ENCODE assay signal across 8 mouse cellular contexts in the genomic region with DNA sequence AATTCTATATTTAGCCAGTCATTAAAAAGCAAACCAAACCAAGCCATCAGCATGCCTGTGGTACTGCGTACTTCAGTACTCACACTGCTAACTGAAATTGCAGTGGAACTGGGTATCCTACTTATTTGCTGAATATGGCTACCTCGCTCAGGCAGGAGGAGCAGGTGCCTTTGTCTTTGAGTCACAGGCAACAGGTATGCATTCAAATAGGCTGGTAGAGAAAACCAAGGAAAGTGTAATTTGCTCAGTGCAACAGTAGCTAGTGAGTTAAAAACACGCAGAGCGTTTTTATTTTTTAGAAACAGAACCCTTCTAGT. TPM values are rescaled to one million over a fixed set of nuclear protein-coding genes. Genes with fewer than 3 reads are reported as not detected.
A peak's percentile ranks its signal among the peaks of the same experiment; 100 is the strongest.
DNase-seq lines count a peak whose midpoint lies in the region; ATAC-seq and TF ChIP-seq lines count a peak whose summit lies in the region.

No protein-coding gene starts in this region.

- H3K9me3 ChIP-seq in heart, embryonic 11.5 days (replicated peaks; ENCODE audit: control insufficient read depth, low read length), result no peaks in the 10 kb centered on the region
- H3K9me3 ChIP-seq in ES-Bruce4 (replicated peaks; ENCODE audit: control insufficient read depth, insufficient read depth, low read length, poor library complexity, severe bottlenecking), result no peaks in the 10 kb centered on the region
- H3K9me3 ChIP-seq in forebrain, embryonic 14.5 days (replicated peaks; ENCODE audit: control insufficient read depth, low read length), result no peaks in the 10 kb centered on the region
- H3K9me3 ChIP-seq in liver, postnatal 0 days (ENCODE audit: low read length), result no peaks in the 10 kb centered on the region

- intact Hi-C loops in heart, postnatal 36 days (cut with DNase I), result no loop called here

- no peaks in the 10 kb centered on the region for H3K27me3 ChIP-seq in heart, embryonic 11.5 days (ENCODE audit: control insufficient read depth, insufficient read depth, low read length)
- no peaks in the 10 kb centered on the region for H3K27me3 ChIP-seq in ES-Bruce4 (ENCODE audit: control insufficient read depth, insufficient read depth, low read length, poor library complexity, severe bottlenecking)
- no peaks in the 10 kb centered on the region for H3K27me3 ChIP-seq in forebrain, embryonic 14.5 days (replicated peaks; ENCODE audit: control insufficient read depth, insufficient read depth, low read length)
- H3K27me3 ChIP-seq in liver, postnatal 0 days (ENCODE audit: insufficient read depth, low read length), result no peaks in the 10 kb centered on the region

- no peak for ATAC-seq in heart, embryonic 11.5 days (replicated peaks; ENCODE audit: insufficient number of reproducible peaks, low FRiP score, low TSS enrichment)
- ATAC-seq in forebrain, embryonic 14.5 days, result peak; percentile 61
- ATAC-seq in liver, postnatal 0 days, result no peak

- no peaks in the 10 kb centered on the region for H3K36me3 ChIP-seq in heart, embryonic 11.5 days (ENCODE audit: control insufficient read depth, insufficient read depth, low read length)
- peaks cover 2% of the 10 kb centered on the region; the same call in 1 of the 2 replicates for H3K36me3 ChIP-seq in ES-Bruce4 (ENCODE audit: control insufficient read depth, insufficient read depth, low read length, poor library complexity, severe bottlenecking)
- no peaks in the 10 kb centered on the region for H3K36me3 ChIP-seq in forebrain, embryonic 14.5 days (ENCODE audit: control insufficient read depth, insufficient read depth, low read length)
- H3K36me3 ChIP-seq in liver, postnatal 0 days (replicated peaks; ENCODE audit: insufficient read depth, low read length), result no peaks in the 10 kb centered on the region

- no peak for TF ChIP-seq CTCF in ES-Bruce4 (IDR thresholded peaks at IDR 0.05; ENCODE audit: low read depth, low read length)
- no peak for TF ChIP-seq CTCF in liver, postnatal 0 days (IDR thresholded peaks at IDR 0.05; ENCODE audit: low read depth)

- peak overlapping the region; percentile 76 for H3K9ac ChIP-seq in heart, embryonic 11.5 days (ENCODE audit: low read depth, low read length)
- peak overlapping the region; percentile 89 for H3K9ac ChIP-seq in ES-Bruce4 (ENCODE audit: low read depth, poor library complexity, severe bottlenecking)
- peak overlapping the region; percentile 62 for H3K9ac ChIP-seq in forebrain, embryonic 14.5 days (ENCODE audit: low read length)
- peak overlapping the region; percentile 83 for H3K9ac ChIP-seq in liver, postnatal 0 days (replicated peaks)

- no peak overlapping the region for H3K27ac ChIP-seq in heart, embryonic 11.5 days (ENCODE audit: low read depth, low read length)
- peak overlapping the region; percentile 94 for H3K27ac ChIP-seq in ES-Bruce4 (ENCODE audit: insufficient read depth, low read length)
- peak overlapping the region; percentile 21; the same call in 1 of the 2 replicates for H3K27ac ChIP-seq in forebrain, embryonic 14.5 days (ENCODE audit: low read depth, low read length)
- peak overlapping the region; percentile 98 for H3K27ac ChIP-seq in liver, postnatal 0 days (ENCODE audit: low read depth)

- no peak for TF ChIP-seq POLR2A in ES-Bruce4 (IDR thresholded peaks at IDR 0.05; ENCODE audit: insufficient read depth, low read length)

- no peak for TF ChIP-seq EP300 in ES-Bruce4 (IDR thresholded peaks at IDR 0.05; ENCODE audit: insufficient read depth, low read depth, low read length)
- no peak for TF ChIP-seq EP300 in liver, postnatal 0 days (IDR thresholded peaks at IDR 0.05; ENCODE audit: low read depth)

- no peak for DNase-seq in heart, postnatal 36 days
- DNase-seq in forebrain, embryonic 14.5 days (ENCODE audit: low spot score), result peak; percentile 12
- DNase-seq in liver, postnatal 0 days, result no peak
- no peak for DNase-seq in urinary bladder, adult 18-20 months (ENCODE audit: low spot score in 2 of 2)
- no peak for DNase-seq in thymus, postnatal 4 days
- no peak for DNase-seq in adipocyte (ENCODE audit: low spot score)

- WGBS in heart, embryonic 11.5 days (ENCODE audit: insufficient replicate concordance), result 10% methylated on average over 4 of the region's 4 CpGs
- WGBS in forebrain, embryonic 14.5 days, result 5% methylated on average over 4 of the region's 4 CpGs
- 2% methylated on average over 4 of the region's 4 CpGs for WGBS in liver, postnatal 0 days (ENCODE audit: insufficient replicate concordance)

- H3K4me2 ChIP-seq in heart, embryonic 11.5 days, result peak overlapping the region; percentile 62
- peak overlapping the region; percentile 75 for H3K4me2 ChIP-seq in forebrain, embryonic 14.5 days (ENCODE audit: low read length)
- peak overlapping the region; percentile 98 for H3K4me2 ChIP-seq in liver, postnatal 0 days (ENCODE audit: low read depth, low read length)

- H3K4me1 ChIP-seq in heart, embryonic 11.5 days (ENCODE audit: control insufficient read depth, insufficient read depth, low read length), result 0 out of 2 replicates have a peak, but pooled peaks cover 5% of the 10 kb centered on the region
- H3K4me1 ChIP-seq in ES-Bruce4 (ENCODE audit: control insufficient read depth, insufficient read depth, low read length), result peaks cover 2% of the 10 kb centered on the region
- H3K4me1 ChIP-seq in forebrain, embryonic 14.5 days (ENCODE audit: control insufficient read depth, insufficient read depth, low read length), result peaks cover 3% of the 10 kb centered on the region
- H3K4me1 ChIP-seq in liver, postnatal 0 days (ENCODE audit: insufficient read depth), result peaks cover 56% of the 10 kb centered on the region

- H3K4me3 ChIP-seq in heart, embryonic 11.5 days (ENCODE audit: low read depth, low read length), result peak overlapping the region; percentile 61
- H3K4me3 ChIP-seq in ES-Bruce4 (ENCODE audit: low read depth, low read length), result peak overlapping the region; percentile 84
- H3K4me3 ChIP-seq in forebrain, embryonic 14.5 days (ENCODE audit: low read depth, low read length), result peak overlapping the region; percentile 53
- H3K4me3 ChIP-seq in liver, postnatal 0 days (ENCODE audit: low read depth, low read length), result peak overlapping the region; percentile 87

RNA-seq across cellular contexts. Expression of a gene that starts 1.9 kb away (rescaled TPM):
- polyA plus RNA-seq in heart, embryonic 11.5 days (2014; fragmentation: Nextera tagmentation; extraction: Ambion mirVana), result 26.7 and 26.8 TPM in 2 replicates
- 1 to 10 TPM; 2.7 to 5.0 TPM for total RNA-seq in heart, postnatal 36 days (2021)
- polyA plus RNA-seq in ES-Bruce4 (2011; ENCODE audit: insufficient read depth, insufficient read length, low read depth, missing spikeins), result 60.3 and 65.0 TPM in 2 replicates
- 1.9 and 3.1 TPM in 2 replicates for polyA plus RNA-seq in forebrain, embryonic 14.5 days (2014; fragmentation: Nextera tagmentation; extraction: Ambion mirVana)
- 20.6 and 22.7 TPM in 2 replicates for polyA plus RNA-seq in liver, postnatal 0 days (2015; fragmentation: Nextera tagmentation; extraction: Ambion mirVana)

RNA-seq across cellular contexts. Expression of a gene that starts 53.2 kb away (rescaled TPM):
- 49.2 and 55.8 TPM in 2 replicates for polyA plus RNA-seq in heart, embryonic 11.5 days (2014; fragmentation: Nextera tagmentation; extraction: Ambion mirVana)
- total RNA-seq in heart, postnatal 36 days (2021), result 100 to 1,000 TPM; 189 to 212 TPM
- 15.2 and 15.8 TPM in 2 replicates for polyA plus RNA-seq in ES-Bruce4 (2011; ENCODE audit: insufficient read depth, insufficient read length, low read depth, missing spikeins)
- polyA plus RNA-seq in forebrain, embryonic 14.5 days (2014; fragmentation: Nextera tagmentation; extraction: Ambion mirVana), result 10.7 and 11.8 TPM in 2 replicates
- 8.4 and 9.1 TPM in 2 replicates for polyA plus RNA-seq in liver, postnatal 0 days (2015; fragmentation: Nextera tagmentation; extraction: Ambion mirVana)
